Mouse (Mus musculus): ENCODE measurements around the gene Cyren. TPM values are rescaled to one million over a fixed set of nuclear protein-coding genes. Genes with fewer than 3 reads are reported as not detected.

Gene Cyren
- polyA plus RNA-seq (2012): 8.7 and 11.3 TPM in 2 replicates

DNA sequence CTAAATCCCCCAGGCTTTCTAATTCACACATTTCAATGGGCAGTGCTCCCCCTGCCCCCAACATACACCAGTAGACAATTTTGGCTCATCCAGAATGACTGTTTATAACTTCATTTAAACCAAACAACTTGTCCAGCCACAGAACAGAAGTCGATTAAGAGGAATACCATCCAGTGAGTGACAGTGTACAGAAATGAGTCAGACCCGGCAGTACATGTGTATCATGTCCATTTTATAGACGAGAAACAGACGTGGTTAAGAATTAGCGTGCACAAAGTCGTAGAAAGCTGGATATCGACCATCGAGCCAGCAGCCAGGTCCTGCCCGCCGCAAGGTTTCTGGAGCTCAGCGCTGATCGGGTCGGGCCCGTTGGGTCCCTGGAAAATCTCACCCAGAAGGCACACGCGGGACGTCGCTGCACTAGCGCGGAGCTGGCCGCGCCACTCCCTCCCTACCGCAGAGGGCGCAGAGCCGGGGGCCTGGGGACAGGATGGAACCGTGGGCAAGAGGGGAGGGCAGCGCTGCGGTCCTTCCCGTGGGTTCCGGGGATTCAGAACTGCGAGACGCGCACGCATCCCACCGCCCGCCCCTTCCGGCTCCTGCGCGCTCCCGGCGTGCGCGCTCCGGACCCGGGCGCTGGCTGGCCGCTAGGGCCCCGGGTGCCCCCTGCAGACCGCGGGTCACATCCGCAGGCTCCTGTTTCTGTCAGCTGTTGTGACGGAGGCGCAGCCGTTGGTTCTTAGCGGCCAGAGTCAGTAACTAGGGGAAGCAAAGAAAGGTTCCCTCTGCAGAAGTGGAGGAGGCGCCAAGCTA is at the start of gene Cyren:
Cyren (minus strand) TSS at position 552 of the 813 bp plus-strand sequence.
- no peak for TF ChIP-seq GATA1 (IDR thresholded peaks at IDR 0.05; ENCODE audit: low read length)

DNA sequence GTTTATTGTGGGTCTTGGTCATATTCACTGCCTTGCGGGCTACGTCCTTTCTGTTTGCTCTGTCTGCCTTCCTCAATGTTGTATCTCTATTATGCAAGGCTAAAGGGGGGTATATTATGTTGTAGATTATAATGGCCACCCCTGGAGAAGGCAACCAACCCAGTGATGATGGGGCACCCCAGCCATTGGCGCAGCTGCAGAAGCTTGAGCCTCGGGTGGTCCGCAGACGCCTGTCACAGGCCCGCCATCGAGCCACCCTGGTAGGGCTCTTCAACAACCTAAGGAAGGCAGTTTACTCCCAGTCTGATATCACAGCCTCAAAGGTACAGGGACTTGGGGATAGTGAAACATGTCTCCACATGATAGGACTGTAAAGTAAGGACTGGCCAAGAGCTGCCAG is 49.7 kb upstream of the Cyren start:
- TF ChIP-seq GATA1 (IDR thresholded peaks at IDR 0.05; ENCODE audit: low read length): no peak

DNA sequence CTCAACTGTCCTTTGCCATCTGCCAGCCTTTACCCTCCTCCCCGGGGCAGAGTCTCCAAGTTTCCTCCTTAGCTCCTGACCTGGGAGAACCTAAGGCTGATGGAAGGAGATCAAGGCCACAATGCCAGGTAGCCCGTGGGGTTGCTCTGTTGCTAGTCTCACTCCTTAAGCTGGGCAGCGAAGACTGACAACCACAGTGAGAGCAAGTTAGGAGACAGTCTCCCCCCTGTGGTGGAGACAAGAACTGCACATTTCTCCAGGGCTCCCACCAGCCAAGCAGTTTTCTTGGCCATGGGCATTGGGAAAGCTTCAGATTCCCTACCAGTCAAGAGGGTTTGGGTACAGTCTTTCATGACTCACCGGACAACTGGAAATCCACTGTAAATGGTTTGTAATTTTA is 49.3 kb upstream of the Cyren start:
- no peak for TF ChIP-seq GATA1 (IDR thresholded peaks at IDR 0.05; ENCODE audit: low read length)

DNA sequence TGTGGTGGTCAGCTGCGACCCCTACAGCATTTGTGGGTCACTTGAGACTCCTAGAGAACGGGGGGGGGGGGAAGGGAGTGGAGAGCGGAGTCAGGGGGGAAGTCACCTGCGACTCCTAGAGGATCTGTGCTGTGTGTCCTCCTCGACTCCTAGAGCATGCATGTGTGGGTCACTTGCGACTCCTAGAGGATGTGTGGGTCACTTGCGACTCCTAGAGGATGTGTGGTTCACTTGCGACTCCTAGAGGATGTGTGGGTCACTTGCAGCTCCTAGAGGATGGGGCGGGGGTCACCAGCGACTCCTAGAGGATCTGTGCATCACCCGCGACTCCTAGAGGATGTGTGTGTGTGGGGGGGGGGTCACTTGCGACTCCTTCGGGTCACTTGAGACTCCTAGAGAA is 44.1 kb upstream of the Cyren start:
- TF ChIP-seq GATA1 (IDR thresholded peaks at IDR 0.05; ENCODE audit: low read length): no peak

DNA sequence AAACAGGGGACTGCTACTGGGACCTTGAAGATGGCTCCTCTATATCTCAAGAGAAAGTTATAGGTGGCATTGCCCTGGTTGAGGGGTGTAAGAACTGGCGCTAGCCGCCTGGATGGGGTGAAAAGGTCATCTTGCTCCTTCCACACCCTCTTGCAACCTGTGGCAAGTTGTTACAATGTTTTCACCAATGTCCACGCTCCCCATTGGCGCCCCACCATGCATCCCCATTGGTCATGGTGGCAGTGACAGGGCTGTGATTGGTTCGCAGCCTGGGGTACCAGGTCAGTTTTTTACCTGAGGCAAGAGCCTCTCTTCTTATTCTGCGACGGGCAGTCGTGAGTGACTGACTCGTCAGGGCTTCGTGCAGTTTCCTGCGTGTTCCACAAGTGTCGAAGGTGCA is 42.8 kb upstream of the Cyren start:
- TF ChIP-seq GATA1 (IDR thresholded peaks at IDR 0.05; ENCODE audit: low read length): no peak

DNA sequence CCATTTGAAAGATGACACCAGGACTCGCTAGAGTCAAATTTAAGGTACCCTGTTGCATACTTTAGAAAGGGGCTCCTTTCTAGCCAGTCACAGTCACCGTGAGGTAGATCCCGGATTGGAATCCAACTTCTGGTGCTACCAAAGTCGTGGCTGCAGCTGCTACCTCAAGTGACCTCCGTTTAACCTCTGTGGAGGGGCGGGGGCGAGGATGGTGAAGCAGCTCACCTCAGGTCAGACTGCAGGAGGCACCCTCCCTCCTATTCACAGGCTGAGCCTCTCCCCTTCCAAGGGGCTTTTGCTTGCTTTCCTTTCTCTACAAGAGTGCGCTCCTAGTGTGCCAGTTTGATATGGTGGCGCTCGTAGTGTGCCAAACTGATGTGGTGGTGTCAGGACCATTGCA is 42.1 kb upstream of the Cyren start, which contains the start of gene Stra8:
Stra8 (plus strand) TSS at position 208 of the 400 bp plus-strand sequence.
- TF ChIP-seq GATA1 (IDR thresholded peaks at IDR 0.05; ENCODE audit: low read length): no peak

DNA sequence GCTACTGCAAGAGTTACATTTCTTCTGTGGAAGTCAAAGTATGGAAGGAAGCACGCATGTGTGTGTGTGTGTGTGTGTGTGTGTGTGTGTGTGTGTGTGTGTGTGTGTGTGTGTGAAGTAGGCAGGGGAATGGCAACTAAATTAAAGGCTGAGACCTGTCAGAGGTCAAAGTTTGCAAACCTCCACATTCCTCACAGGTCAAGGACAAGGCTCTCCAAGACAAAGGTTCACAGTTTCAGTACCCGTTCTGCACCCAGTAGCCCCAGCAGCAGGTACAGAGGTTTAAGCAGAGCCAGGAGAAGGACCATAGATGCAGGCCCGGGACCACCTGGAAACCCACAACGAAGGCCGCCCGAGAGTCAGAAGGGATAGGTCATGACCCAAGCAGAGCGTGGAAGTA is 41.3 kb upstream of the Cyren start:
- TF ChIP-seq GATA1 (IDR thresholded peaks at IDR 0.05; ENCODE audit: low read length): no peak

DNA sequence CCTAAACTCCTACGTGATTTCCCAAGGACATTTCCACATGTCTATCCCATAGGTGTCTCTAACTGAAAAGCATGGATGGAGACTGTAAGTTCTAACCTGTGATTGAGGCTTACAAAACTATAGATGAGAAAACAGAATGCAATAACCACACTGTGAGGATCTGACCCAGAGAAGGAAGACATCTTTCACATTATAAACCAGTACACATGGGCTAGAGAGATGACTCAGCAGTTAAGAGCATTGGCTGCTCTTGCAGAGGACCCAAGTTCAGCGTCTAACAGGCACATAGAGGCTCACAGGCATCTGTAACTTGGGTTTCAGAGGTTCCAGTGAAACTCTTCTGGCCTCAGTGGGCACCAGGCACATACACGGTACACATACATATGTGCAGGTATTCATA is 36.6 kb upstream of the Cyren start:
- TF ChIP-seq GATA1 (IDR thresholded peaks at IDR 0.05; ENCODE audit: low read length): no peak

DNA sequence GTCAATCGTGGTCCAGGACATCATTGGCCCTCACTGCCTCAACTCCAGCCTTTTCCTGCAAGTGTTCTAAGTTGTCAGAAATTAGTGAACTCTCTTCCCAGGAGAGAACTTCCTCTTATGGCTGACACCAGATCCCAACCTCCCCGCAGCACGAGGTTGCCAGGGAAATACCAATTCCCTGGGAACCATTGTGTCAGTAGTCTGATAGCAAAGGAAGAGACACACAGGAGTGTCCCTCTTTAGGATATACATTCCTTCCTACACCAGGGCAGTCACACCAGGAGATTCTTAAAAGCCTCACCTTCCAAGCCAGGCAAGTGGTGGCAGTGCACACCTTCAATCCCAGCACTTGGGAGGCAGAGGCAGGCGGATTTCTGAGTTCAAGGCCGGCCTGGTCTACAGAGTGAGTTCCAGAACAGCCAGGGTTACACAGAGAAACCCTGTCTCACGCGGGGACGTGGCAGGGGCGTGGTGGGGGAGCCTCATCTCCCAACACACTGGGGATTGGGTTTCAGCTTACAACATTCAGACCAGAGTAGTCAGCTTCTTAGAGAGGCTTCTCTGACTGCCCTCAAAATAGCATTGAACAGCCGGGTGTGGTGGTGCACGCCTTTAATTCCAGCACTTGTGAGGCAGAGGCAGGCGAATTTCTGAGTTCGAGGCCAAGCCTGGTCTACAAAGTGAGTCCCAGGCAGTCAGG is 35.6 kb upstream of the Cyren start:
- TF ChIP-seq GATA1 (IDR thresholded peaks at IDR 0.05; ENCODE audit: low read length): no peak

DNA sequence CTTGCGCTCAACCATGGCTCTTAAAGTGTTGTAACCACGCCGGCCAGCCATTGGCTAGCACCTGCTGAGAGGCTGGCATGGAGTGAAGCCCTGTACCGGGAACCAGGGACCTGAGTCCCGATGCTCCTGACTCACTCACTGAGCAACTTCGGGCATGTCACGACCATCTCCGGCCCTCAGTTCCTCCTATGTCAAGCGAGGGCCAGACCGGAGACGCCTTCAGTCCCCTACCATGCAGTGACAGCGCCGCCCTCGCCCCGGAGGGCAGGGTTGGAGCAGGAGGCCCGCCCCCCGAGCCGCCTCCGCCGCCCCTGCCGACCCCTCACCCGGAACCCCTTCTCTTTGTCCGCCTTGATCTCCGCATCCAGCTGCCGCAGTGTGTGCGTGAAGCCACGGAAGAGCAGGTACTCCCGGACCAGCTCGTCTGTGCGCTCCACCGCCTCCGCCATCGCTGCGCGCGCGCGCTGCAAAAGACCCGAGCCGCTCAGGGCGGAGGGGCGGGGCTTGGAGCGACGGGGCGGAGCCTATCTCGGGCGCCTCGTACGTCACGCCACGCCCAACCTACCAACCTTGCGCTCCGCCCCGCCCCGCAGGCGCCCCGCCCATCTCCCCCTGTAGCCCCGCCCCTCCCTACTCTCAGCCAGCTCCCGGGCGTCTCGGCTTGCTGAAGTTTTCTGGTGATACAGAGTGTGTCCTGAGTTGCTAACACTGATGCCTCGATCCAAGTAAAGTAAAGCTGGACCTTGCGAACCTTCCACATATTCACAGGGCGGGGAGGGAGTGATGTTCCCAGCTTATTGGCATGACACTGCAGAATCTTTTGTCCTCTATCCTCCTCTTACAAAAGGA is 32.7 kb upstream of the Cyren start, which contains the start of gene Wdr91:
Wdr91 (minus strand) TSS at position 506 of the 849 bp plus-strand sequence.
- TF ChIP-seq GATA1 (IDR thresholded peaks at IDR 0.05; ENCODE audit: low read length): no peak

DNA sequence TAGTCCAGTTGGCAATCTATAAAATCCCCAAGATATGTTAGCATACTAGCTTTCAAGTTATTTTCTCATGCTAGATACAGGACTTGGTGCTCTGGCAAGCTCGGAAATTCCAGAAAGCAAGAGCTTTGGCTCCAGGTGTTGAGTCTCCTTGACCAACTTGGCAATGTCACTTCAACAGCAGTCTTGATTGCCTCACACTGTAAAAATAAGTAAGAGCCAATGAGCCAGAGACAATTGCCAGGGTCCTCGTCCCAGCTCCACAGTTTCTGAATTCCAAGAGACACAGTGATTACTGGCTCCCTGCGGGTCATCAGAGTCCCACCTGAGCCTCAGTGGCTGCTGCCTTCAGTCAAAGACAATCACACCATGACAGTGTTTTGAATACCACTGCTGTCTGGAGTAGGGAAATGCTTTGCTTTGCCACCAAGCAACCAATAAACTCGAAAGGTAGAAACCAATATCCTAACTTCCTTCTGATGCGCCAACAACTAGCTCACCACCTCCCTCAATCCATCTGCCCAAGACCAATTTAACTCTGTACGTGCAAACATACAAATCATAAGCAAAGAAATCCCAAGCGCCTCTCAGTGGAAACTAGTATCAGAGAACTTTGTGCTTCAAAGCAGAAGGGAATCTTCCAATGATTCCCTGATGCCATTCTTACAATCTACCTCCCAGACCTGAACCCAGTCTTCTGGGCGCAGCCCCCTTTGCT is 31.9 kb upstream of the Cyren start:
- no peak for TF ChIP-seq GATA1 (IDR thresholded peaks at IDR 0.05; ENCODE audit: low read length)

DNA sequence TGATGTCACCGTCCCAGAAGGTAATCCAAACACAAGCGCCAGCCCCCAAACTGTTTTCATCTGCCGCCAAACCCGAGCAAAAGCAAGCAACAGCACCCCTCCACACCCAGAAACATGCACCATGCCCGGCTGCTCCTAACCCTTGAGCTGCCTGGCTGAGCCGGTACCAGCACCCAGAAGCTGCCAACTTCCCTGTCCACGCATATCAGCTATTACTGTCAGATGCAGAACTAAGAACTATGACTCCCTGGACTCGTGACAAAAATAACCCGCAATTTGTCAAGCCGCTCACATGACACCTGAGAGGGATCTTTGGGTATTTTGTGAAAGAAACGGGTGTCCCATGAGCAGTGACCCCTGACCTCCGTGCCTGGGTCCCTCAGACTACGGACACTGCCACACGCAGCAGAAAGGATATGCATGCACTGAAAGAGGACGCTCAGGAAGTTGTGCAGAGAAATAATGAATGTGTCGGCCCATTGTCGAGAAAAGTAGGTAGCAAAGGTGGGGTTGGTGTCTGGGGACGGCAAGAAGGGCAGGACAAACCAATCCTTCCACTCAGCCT is 29.9 kb upstream of the Cyren start:
- TF ChIP-seq GATA1 (IDR thresholded peaks at IDR 0.05; ENCODE audit: low read length): no peak

DNA sequence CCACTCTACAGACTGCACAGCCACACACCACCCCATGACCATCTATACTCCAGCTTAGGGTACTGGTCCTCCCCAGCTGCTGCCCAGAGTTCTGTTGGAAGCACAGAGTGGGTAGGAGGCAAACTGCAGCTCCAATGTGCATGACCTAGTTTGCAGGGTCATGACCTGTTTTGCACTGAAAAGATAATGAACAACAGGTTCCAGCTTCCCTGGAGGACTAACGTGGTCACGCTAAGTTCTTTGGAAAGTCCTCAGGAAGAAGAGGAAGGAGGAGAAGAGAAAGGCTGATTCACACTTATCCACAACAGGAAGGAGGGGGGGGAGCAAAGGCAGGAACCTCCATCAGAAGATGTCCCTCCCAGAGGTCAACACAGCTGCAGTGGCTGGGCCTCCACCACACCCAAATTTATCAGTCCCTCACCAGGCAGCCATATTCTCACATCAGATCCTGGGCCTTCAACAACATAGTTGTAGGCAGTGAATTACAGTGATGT is 29.3 kb upstream of the Cyren start:
- no peak for TF ChIP-seq GATA1 (IDR thresholded peaks at IDR 0.05; ENCODE audit: low read length)

DNA sequence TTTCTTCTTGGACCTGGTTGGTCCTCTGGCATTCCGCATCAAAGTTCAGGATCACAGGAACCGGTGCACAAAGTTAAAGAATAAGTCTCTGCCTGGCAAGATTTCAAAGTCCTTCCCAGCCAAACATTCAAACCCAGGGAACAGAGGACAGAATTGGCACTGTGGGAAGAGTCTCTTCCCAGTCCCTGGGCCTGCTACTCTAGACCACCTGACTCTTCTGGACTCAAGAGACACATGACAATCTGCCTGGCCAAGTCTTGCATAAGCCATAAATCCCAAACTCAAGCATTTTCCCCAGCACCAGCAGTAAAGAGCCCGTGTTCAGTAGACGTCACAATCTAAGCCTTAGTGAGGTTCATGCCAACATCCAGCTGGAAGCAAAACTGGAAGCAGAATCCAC is 28.8 kb upstream of the Cyren start:
- TF ChIP-seq GATA1 (IDR thresholded peaks at IDR 0.05; ENCODE audit: low read length): no peak

DNA sequence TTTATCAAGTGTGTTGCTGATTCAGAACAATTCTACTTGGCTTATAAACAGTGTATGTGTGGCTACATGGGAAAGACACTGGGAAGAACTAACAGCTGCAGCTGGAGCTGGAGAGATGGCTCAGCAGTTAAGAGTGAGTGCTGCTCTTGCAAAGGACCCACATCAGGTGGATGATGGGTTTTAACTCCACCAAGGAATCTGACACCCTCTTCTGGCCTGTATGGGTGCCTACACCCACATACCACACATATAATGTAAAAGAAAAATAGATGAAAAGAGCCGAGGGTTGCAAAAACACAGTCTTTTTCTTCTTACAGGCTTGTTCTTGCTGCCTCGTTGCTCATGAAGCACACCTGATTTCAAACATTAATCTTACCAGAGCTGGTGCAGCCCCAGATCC is 28.3 kb upstream of the Cyren start:
- TF ChIP-seq GATA1 (IDR thresholded peaks at IDR 0.05; ENCODE audit: low read length): no peak
